Mouse (Mus musculus): ENCODE data around the gene Fads3.
A peak's percentile ranks its signal among the peaks of the same experiment; 100 is the strongest.

Fads3 gene

DNA sequence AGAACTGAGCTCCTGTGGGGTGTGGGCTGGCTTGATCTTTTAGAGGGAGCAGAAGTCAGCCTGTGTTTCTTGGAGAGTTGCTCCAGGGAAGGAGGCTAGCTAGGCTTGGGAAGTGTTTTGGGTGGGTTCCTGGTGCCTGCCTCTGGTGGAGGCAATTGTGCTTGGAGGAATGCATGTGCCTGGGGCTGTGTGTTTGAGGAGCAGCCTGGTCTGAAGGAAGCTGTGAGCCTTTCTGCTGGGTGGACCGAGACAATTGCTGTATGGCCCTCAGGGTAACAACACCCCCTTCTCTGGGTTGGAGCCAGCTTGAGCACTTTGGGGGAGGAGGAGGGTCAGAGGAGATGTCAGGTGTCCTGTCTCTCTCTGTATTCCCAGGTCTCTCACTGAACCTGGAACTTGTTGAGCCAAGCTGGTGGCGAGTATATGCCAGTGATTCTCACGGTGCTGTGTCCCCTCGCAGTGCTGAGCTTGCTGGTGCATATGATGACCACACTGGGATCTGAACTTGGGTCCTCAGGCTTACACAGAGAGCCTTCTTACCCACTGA, 22.1 kb upstream of the Fads3 start:
- DNase-seq (ENCODE audit: inconsistent age in 2 of 2, low spot score in 1 of 2) = no peak

DNA sequence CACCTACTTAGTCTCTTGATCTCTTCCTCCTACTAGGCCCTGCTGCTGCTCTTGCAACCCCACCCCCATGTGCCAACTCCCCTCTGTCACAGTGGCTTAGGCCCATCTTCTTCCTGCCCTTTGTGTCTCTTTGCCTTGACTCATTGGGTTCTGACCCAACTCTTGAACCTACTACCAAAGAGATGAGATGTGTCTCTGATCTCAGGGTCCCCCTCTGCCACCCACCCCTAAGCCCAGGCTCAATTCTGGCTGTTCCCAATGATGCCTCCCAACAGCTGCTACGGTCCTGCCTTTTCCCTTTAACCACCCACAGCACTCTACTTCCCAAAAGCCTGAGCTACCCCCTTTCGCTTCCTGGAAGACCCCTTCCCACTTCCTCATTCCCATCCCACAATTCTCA, 19.4 kb upstream of the Fads3 start:
- peak in 1 of 2 experiments; percentile 8 for DNase-seq (ENCODE audit: inconsistent age in 2 of 2, low spot score in 1 of 2)

DNA sequence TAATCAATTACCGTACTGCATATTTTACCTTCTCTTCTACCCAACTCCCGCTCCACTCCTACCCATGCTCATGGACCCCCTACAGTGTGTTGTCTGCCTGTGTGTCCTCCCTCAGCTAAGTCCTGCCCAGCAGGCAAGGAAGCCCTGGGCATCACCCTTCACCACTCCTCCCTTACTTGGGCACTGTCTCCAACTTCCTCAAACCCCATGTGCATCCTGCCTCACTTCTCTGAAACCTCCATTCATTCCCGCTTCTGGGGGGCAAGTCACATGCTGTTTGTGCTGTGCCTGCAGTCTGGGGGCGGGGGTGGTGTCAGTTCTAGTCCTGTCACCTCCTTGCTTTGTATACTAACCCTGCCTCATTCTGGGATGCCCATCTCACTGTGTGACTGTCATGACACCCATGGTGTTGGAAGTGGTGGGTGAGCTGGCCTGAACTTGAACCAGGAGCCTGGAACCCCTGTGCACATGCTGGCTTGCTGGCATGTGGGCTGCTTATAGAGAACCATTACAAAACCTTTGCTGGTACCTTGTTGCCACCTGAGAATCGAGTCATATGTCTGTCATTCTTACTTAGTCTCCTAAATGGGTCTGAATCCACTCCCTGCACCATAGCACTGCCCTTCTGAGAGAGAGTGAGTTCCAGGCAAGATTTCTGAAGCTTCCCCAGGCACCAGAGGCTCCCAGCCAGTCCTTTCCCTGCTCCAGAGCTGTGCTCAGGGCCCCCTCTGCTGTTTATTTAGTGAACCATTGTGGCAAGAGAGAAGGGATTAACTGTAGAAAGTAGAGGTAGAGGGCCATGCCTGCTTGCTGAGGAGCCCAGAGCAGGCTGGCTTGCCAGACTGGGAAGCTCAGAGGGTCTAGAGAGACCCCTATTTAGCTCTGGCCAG, 18.7 kb upstream of the Fads3 start:
- DNase-seq (ENCODE audit: inconsistent age in 2 of 2, low spot score in 1 of 2) = peak; percentile 15 to 77

DNA sequence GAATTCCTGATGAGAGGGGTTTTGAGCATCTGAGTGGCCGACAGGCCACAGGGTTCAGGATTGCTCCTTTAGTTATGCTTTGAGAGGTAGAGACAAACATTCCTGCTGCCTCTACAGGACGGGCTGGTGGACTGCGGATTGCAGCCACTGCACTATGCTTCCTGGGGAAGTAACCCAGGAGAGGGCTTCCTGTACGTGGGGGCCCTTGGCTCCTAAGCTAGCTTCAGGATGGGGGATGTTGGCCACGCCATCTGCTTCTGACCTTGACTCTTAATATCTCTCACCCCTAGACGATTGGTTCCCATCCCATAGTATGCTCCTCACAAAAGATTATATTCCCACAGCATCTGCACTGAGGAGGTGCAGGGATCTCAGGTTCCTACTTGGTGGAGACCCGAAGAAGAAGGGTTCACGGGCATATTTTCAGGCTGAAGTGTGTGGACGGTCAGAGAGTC, 18.0 kb upstream of the Fads3 start:
- DNase-seq (ENCODE audit: inconsistent age in 2 of 2, low spot score in 1 of 2) = no peak

DNA sequence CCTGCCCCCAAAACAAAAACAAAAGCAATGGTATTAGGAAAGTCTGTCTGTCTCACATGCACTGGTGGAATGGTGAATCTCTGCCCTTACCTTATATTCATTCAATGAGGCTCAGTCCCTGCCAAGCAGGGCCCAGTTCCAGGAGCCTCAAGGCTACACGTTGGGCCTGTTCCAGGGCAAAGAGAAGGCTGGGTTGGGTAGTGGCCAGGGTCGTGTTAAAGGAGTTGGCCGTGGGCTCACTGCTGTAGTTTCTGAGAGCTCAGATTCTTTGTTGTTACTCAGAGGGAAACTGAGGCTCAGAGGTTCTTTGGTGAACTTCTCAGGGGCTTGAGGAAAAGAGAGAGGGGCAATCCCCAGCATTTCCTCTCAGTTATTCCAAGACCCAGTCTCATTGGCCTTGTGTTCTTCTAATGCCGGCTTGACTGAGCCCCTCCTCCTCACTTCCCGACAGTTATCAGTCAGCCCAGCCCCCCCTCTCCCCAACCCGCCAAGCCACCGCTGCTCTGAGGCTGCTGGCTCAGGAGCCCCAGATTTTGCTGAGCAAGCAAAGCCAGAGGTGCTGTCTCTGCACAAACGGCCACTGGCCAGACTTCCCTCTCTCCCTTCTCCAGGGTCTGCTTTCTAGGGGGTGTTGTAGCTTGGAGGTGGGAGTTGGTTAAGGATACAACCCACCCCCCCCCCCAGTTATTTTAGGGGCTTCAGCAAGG, 16.0 kb upstream of the Fads3 start:
- peak; percentile 86 to 96 for DNase-seq (ENCODE audit: inconsistent age in 2 of 2, low spot score in 1 of 2)

DNA sequence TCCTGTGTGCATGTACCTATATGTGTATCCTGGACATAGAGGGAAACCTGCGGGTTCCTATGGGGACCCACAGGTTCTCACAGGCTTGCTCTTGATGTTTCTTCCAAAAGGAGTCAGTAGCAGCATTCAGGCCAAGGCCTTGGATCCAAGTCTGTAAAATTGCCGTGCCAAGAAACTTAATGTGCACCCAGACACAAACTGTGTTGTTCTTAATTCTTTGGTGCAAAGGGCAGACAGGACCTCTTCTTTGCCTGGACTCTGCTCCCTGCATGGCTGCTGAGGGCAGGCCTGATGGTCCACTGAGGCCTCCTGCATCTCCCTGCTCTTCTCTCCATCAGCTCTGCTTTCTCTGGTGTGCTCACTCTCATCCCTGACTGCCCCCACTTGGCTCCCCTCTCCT, 11.6 kb upstream of the Fads3 start:
- no peak for DNase-seq (ENCODE audit: inconsistent age in 2 of 2, low spot score in 1 of 2)

DNA sequence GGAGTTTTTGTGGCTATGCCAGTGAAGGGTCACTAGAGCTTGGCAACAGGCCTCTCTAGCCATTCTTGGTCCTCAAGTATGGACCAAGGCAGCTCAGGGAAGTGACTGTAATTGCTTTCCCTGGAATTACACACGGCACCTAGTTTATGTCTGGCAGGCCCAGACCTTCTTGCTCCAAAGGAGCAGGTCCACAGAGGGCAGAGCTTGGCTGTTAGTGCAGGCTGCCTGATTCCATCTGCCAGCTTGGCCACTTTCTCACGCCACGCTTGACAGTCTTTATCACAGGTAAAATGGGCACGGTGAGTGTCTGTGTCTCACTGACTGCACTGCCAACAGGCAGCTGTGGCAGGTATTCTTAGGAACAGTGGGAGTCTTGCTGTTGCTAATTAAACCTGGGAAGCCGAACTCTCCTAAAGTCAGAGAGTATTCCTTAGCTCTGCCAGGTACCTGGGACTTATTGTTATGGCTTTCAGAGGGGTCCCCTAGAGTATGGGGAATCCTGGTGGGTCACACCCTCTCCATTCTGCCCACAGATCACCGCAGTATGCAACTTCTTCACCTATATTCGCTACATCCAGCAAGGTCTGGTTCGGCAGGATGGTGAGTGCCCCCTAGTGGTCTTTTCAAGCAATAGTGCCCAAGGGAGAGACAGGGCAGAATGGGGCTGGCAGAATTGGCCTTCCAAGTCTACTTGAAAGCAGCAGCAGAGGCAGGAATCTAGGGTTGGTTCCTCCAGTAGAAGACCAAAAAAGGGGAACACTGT, 8.0 kb upstream of the Fads3 start:
- peak; percentile 65 to 89 for DNase-seq (ENCODE audit: inconsistent age in 2 of 2, low spot score in 1 of 2)

DNA sequence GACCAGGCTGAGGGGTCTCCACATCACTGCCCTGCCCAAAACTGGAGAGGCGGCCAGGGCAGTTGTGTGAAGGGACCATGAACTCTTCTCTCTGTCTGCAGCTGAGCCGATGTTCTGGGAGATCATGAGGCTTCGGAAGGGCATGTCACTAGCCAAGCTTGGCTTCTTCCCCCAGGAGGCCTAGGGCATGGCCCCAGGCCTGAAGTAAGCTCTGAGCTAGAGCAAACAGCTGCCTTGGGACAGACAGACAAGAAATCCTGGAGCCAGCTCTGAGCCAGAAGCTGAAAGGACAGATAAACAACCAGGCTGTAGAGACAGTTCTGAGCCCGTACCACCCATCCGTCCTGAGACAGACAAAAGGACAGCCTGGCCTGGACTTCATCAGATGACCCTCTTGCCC, 7.0 kb upstream of the Fads3 start:
- peak in 1 of 2 experiments; percentile 50 for DNase-seq (ENCODE audit: inconsistent age in 2 of 2, low spot score in 1 of 2)

DNA sequence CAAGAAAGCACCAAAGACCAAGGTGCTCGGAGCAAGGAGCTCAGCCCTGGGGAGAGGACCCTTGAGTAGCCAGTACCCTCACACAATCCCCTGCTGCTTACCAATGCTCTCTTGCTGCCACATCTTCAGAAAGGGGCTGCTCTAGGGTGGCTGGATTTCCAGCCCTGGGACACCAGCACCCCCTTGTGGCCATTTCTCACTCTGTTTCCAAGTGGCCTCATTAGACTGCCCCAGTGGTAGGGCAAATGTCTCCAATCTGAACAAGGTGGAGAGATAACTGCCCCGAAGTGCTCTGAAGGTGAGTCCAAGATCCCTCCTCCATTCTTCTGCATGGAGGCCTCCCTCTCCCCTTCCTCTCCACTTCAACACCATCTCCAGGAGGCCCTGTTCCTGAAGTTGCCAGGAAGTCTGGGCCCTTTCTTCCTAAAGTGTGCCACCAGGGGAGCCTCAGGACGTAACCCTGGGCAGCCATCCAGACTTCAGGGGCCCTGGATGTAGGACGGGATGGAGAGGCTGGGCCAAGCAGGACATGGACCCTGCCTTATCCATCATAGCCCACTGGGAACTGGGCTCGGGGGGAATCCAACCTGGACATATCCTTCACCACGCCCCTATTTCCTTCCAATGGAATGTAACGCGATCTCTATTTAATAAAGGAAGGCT, 6.5 kb upstream of the Fads3 start:
- DNase-seq (ENCODE audit: inconsistent age in 2 of 2, low spot score in 1 of 2) = peak; percentile 79 to 96

DNA sequence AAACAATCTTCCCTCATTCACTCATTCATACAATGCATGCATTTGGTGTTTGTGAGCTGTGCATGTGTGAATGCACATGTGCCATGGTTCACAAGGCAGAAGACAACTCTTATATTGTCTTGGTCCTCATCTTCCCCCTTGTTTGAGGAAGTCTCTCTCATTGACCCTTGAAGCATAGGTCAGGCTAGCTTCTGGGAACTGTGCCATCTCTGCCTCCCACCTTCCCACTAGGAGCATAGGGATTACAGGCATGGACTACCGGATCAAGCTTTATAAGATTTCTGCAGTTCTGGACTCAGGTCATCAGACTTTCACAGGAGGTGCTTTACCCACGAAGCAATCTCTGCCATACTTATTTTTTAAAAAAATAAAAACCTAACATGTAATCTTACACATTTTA, 3.8 kb upstream of the Fads3 start:
- DNase-seq (ENCODE audit: inconsistent age in 2 of 2, low spot score in 1 of 2) = no peak

DNA sequence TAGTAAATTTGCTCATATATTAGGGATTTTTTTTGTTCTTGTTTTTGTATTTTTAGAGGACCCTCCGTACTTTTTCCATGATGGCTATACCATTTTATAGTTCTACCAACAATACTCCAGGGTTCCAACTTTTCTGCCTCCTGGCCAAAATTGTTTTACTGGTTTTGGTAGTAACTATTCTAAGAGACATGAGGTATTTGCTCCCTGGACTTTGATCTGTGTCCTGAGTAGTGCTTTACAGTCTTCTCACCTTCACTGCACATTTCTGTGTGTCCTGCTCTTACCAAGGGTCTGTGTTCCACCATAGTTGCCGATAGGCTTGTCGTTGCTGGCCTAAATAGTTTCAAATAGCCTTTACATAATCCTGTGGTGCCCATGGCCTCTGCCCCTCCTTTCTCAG, 3.0 kb upstream of the Fads3 start:
- DNase-seq (ENCODE audit: inconsistent age in 2 of 2, low spot score in 1 of 2) = no peak

DNA sequence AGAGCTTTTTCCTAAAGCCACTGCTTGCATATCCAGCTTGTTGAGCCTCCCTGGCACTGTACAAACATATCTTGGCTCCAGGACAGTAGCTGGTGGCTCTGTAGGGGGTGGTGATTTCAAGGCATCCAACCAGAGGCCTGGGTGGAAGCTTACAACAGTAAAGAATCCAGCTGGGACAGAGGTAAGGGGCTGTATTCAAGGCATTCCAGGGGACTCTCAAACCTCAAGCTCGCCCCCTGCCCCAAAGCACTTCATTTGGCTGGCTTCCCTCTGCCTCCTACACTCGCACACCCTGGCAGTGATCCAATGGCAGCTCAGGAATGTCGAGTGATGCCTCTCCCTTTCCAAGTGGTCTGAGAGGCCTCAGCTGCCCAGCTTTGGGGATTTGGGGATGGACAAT, 2.5 kb upstream of the Fads3 start:
- peak in 1 of 2 experiments; percentile 58 for DNase-seq (ENCODE audit: inconsistent age in 2 of 2, low spot score in 1 of 2)

DNA sequence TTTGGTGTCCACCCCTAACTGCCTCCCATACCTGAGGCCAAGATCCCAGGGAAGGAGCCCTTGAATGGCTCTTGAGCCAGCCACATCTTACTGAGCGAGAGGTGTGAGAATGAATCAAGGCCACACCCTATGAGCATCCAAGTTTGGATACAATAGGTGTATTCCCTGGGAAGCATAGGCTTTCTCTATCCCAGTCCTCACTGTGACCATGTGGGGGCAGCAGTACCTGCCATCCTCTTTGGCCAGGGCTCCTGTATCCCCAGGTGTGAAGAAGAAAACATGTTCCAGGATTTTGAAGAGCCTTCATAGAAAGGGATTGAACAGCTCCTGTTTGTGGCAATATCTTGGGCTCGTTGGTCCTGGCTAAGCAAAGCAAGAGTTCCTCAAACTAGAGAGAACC, 1.8 kb upstream of the Fads3 start:
- DNase-seq (ENCODE audit: inconsistent age in 2 of 2, low spot score in 1 of 2) = peak in 1 of 2 experiments; percentile 66

DNA sequence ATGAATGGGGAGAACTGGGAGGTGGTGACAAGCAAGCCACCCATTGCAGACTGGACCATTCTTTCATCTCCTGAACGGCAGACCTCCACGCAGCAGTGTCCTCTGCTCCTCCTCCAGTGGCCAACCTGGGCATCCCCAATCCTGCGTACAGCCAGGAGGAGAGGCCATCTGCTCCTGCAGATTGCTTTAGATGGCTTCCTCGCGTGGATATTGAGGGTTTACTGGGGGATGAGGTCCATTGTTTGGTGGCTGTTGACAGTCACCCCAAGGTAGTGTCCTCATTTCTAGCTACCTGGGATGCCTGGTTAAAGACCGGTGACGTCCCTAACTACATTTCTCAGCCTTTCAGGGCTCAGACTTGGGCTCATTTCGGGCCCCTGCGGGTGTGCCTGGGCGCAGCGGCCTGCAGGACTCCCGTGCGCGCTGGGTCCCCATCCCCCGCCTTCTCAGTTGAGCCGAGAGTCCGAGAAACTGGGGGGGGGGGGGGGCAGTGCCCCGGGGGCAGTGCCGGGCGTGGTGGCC, 442 bp upstream of the Fads3 start:
- DNase-seq (ENCODE audit: inconsistent age in 2 of 2, low spot score in 1 of 2) = no peak

DNA sequence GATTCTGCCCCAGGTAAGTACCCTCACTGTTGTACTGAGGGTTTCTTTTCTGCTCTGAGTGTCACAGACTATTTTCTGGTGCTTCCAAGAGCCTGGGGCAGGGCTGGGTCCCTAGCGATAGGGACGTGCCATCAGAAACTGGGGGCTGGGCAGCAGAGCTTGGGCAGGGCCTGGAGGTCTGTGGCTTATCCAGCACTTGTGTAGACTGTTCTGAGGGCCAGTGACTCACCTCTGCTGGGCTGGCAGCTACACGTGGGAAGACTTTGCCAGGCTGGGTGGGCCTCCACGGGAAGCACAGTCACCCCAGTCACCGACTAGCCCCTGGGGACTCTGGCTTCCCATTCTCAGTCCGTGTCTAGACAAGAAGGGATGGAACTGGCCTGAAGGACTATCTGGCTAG, 863 bp downstream of the Fads3 start:
- peak in 1 of 2 experiments; percentile 61 for DNase-seq (ENCODE audit: inconsistent age in 2 of 2, low spot score in 1 of 2)

DNA sequence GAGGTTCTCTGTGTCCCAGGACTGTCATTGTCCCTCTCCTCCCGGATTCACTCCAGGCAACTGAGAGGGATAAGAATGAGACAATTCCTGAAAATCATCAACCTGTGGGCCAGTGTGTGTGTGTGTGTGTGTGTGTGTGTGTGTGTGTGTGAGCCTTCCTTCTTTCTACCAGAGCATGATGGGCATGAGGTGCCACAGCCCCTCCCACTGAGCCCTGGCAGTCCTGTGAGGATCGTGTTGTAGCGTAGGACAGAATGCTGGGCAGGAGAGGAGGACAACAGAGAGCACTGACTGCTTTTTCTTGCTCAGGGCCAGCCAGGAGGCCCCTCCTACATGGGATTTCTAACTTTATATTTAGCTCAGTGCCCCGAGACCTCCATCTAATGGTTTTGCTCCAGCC, 1.4 kb downstream of the Fads3 start:
- no peak for DNase-seq (ENCODE audit: inconsistent age in 2 of 2, low spot score in 1 of 2)

DNA sequence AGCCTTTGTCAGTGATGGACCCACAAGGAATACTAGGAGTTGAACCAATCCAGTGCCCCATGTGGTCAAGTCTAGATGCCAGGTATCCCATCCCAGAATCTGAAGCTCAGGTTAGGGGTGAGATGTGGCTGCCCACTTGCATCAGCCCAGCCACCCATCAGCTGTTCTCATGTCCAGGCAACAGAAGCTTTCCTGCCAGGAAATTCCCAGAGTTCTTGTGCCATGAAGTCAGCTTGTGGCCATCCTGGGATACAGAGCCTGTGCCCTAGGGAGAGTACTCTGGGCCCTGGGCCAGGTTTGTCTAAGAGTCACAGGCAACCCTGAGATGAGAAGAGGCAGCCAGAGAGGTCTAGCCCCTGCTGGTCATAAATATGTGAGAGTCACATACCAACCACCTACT, 2.3 kb downstream of the Fads3 start:
- DNase-seq (ENCODE audit: inconsistent age in 2 of 2, low spot score in 1 of 2) = peak; percentile 43 to 68

DNA sequence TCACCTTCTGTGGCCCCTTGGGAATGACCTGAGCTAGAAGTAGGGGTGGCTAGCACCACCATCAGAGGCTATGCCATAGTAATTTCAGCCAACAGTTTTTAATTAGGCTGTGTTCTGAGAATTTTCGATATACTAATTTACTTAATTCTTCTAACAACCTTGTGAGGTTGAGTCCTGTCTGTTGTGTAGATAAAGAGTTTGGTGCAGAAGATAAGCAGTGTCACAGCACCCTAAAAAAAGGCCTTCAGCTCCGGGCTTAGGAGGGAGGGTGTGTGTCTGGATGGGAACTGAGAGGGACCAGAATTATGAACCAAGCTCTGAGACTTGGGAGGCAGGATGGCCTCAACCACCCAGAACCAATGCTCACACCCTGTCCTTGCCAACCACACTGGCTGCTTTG, 4.3 kb downstream of the Fads3 start:
- no peak for DNase-seq (ENCODE audit: inconsistent age in 2 of 2, low spot score in 1 of 2)

DNA sequence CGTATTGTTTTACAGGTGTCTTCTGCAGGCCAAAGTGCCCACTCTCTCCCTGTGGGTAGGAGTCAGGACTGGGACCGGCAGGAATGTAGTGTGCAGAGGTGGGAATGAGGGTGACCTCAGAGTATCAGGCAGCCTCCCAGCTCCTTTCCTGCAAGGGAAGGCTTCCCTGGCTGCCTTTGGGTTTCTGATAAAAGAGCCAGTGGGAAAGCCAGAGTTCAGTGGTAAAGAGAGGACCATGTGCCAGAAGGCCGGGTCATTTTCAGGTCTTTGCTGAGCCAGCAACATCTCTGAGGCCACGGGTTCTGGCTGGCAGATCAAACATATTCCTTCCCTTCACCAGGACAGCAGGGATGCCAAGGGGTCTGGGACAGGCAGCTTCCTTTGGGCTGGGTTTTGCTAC, 5.0 kb downstream of the Fads3 start:
- no peak for DNase-seq (ENCODE audit: inconsistent age in 2 of 2, low spot score in 1 of 2)

DNA sequence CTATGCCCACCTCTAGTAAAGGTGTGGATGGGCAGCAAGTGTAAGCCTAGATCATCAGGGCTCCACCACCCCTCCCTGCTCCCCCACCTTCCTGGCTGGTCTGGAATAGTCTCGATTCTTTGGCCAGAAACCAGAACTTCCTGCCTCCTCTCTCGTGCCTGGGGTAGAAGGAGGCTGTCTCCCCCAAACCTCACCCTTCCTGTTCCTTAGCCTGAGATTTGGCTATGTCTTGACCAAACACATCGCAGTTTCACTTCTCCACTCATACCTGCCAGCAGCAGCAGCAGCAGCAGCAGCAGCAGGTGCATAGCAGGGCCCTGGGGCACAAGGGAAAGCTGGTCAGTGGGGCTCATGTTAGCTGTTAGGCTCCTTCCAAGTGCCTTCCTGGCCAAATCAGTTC, 5.6 kb downstream of the Fads3 start:
- no peak for DNase-seq (ENCODE audit: inconsistent age in 2 of 2, low spot score in 1 of 2)

All from adrenal gland, adult (tissue).